Mouse (Mus musculus) heart, postnatal 14 days (tissue): ENCODE data around the gene Tnfsf10. TPM values are rescaled to one million over a fixed set of nuclear protein-coding genes. Genes with fewer than 3 reads are reported as not detected.

Experiments used
- DNase-seq, 2 experiments: peaks; one replicate each; pipeline ENCODE4 v3.0.0; 2021 to 2022
- intact Hi-C: fragments of 180-260 bp; cut with DNase I; formaldehyde crosslinking; loops from one replicate; pipeline ENCODE4 v1.15.1; 2025
- total RNA-seq, 2 experiments: library from RNA; stranded (reverse); gene quantifications; 2 replicates each; pipeline ENCODE4 v1.2.3; 2021

Gene Tnfsf10
- total RNA-seq, 2 experiments from 2014 or later: 10.9 to 12.3 TPM

- no peak for DNase-seq
- intact Hi-C loops: no loop called here
Observed at GRCm38 (mm10) chr3:27359100-27359720, 42.4 kb downstream of the Tnfsf10 start.

GRCm38 (mm10) chr3:27370125-27370524 lies 53.3 kb downstream of the Tnfsf10 start:
- peak; percentile 44 to 65 for DNase-seq
- intact Hi-C loops: no loop called here

- intact Hi-C loops: no loop called here
- DNase-seq: no peak
Observed at GRCm38 (mm10) chr3:27370582-27371275, 53.9 kb downstream of the Tnfsf10 start.

GRCm38 (mm10) chr3:27371276-27371621 lies 54.4 kb downstream of the Tnfsf10 start, which contains the start of gene Ghsr:
TSS of gene Ghsr (plus strand) at chr3:27371351.
- no peak for DNase-seq
- intact Hi-C loops: no loop called here

GRCm38 (mm10) chr3:27371725-27372650 lies 55.2 kb downstream of the Tnfsf10 start:
- DNase-seq: no peak
- intact Hi-C loops: no loop called here

GRCm38 (mm10) chr3:27374396-27374795 lies 57.6 kb downstream of the Tnfsf10 start:
- intact Hi-C loops: no loop called here
- DNase-seq: no peak

- DNase-seq: no peak
- intact Hi-C loops: no loop called here
Observed at GRCm38 (mm10) chr3:27377935-27378334, 61.1 kb downstream of the Tnfsf10 start.

- intact Hi-C loops: no loop called here
- DNase-seq: peak in 1 of 2 experiments; percentile 13
Observed at GRCm38 (mm10) chr3:27384836-27385235, 68.0 kb downstream of the Tnfsf10 start.

- intact Hi-C loops: no loop called here
- DNase-seq: no peak
Observed at GRCm38 (mm10) chr3:27389923-27390322, 73.1 kb downstream of the Tnfsf10 start.

Other genes with a start within 250 kb of the Tnfsf10 start
- gene Ect2, start 163.2 kb upstream of the Tnfsf10 start, total RNA-seq: 1 to 10 TPM; 2.7 to 4.9 TPM
- 100 to 1,000 TPM; 165 to 174 TPM for gene Nceh1, start 134.1 kb upstream of the Tnfsf10 start, total RNA-seq
- not detected for gene Ghsr, start 54.3 kb downstream of the Tnfsf10 start, total RNA-seq